ENCODE assay signal across 8 mouse cellular contexts in the genomic region with DNA sequence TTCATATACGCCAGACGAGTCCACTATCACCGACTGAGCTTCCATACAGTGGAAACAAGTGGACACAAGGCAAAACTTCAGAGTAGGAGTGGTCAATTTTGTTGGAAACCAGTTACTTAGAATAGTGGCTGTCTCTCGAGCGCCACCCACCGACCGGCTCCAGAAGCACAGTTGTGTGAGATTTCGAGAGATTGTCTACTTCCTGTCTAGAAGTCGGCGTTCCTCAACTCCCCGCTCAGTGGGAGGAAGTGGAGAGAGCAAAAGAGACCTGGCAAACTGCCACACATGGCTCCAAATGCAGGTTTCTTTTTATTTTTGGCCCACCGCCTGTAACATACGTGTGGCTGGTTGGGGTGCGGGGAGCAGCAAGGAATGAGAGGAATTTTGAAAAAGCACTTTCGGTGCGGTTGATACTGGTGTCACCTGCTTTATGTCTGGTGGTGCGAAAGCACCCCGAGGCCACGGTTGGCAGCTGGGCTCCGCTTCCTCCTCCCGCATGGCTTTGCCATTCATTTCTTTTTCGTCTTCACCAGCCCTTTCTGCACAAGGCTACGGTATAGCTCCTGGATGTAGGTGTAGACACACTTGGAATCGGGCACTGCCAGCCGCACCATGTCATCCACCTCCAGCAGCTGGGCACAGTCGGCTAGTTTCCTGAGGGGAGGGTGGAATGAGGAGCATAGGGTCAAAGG. TPM values are rescaled to one million over a fixed set of nuclear protein-coding genes. Genes with fewer than 3 reads are reported as not detected.
A peak's percentile ranks its signal among the peaks of the same experiment; 100 is the strongest.
DNase-seq lines count a peak whose midpoint lies in the region; ATAC-seq lines count a peak whose summit lies in the region.

No protein-coding gene starts in this region.

- ATAC-seq in hindbrain, embryonic 15.5 days (ENCODE audit: low FRiP score, low read depth), result peak; percentile 68

- H3K9me3 ChIP-seq in hindbrain, embryonic 15.5 days, result no peaks in the 10 kb centered on the region

- no peaks in the 10 kb centered on the region for H3K36me3 ChIP-seq in hindbrain, embryonic 15.5 days

- 0 out of 2 replicates have a peak overlapping the region, but pooled peaks have one; percentile 4 for H3K27ac ChIP-seq in hindbrain, embryonic 15.5 days (replicated peaks)

- H3K4me2 ChIP-seq in hindbrain, embryonic 15.5 days, result peak overlapping the region; percentile 56

- H3K27me3 ChIP-seq in hindbrain, embryonic 15.5 days, result no peaks in the 10 kb centered on the region

- DNase-seq in R1 (ENCODE audit: low read depth, low spot score), result peak; percentile 91
- DNase-seq in cerebellum, postnatal 36 days, result peak; percentile 77
- peak; percentile 86 for DNase-seq in gastrocnemius, adult 18-20 months (ENCODE audit: low spot score)
- DNase-seq in layer of hippocampus, postnatal 36 days, result peak; percentile 76 to 77
- peak; percentile 88 for DNase-seq in lung, postnatal 14 days
- DNase-seq in ovary, postnatal 36 days (ENCODE audit: low spot score), result peak; percentile 82
- peak; percentile 82 for DNase-seq in thymus, postnatal 14 days

- peak overlapping the region; percentile 21 for H3K4me3 ChIP-seq in hindbrain, embryonic 15.5 days

- WGBS in hindbrain, embryonic 15.5 days, result 36% methylated on average over 26 of the region's 26 CpGs

- 0 out of 2 replicates have a peak overlapping the region, but pooled peaks have one; percentile 10 for H3K9ac ChIP-seq in hindbrain, embryonic 15.5 days

- H3K4me1 ChIP-seq in hindbrain, embryonic 15.5 days (replicated peaks), result peaks cover 5% of the 10 kb centered on the region; the same call in 1 of the 2 replicates

RNA-seq across cellular contexts. Expression of a gene that starts 11.4 kb away (rescaled TPM):
- total RNA-seq in gastrocnemius, adult 18-20 months (2021), result 100 to 1,000 TPM; 104 to 119 TPM
- polyA plus RNA-seq in hindbrain, embryonic 15.5 days (2015; fragmentation: Nextera tagmentation; extraction: Ambion mirVana), result not detected in 2 replicates
- not detected for total RNA-seq in layer of hippocampus, postnatal 36 days (2021)

RNA-seq across cellular contexts. Expression of a gene that starts 12.4 kb away (rescaled TPM):
- 1 to 10 TPM; 2.9 to 3.7 TPM for total RNA-seq in gastrocnemius, adult 18-20 months (2021)
- polyA plus RNA-seq in hindbrain, embryonic 15.5 days (2015; fragmentation: Nextera tagmentation; extraction: Ambion mirVana), result 23.2 and 26.7 TPM in 2 replicates
- 1 to 10 TPM; 4.2 to 4.3 TPM for total RNA-seq in layer of hippocampus, postnatal 36 days (2021)

RNA-seq across cellular contexts. Expression of a gene that starts 15.8 kb away (rescaled TPM):
- 10 to 100 TPM; 38.2 to 57.8 TPM for total RNA-seq in gastrocnemius, adult 18-20 months (2021)
- polyA plus RNA-seq in hindbrain, embryonic 15.5 days (2015; fragmentation: Nextera tagmentation; extraction: Ambion mirVana), result 73.4 and 75.2 TPM in 2 replicates
- total RNA-seq in layer of hippocampus, postnatal 36 days (2021), result 10 to 100 TPM; 45.0 to 48.7 TPM

RNA-seq across cellular contexts. Expression of a gene that starts 27.6 kb away (rescaled TPM):
- total RNA-seq in gastrocnemius, adult 18-20 months (2021), result 10 to 100 TPM; 11.0 to 12.7 TPM
- 2.3 and 2.4 TPM in 2 replicates for polyA plus RNA-seq in hindbrain, embryonic 15.5 days (2015; fragmentation: Nextera tagmentation; extraction: Ambion mirVana)
- total RNA-seq in layer of hippocampus, postnatal 36 days (2021), result 1 to 10 TPM in 1 of 2 experiments, under 1 TPM in 1; 0.48 to 1.2 TPM

RNA-seq across cellular contexts. Expression of a gene that starts 35.8 kb away (rescaled TPM):
- total RNA-seq in gastrocnemius, adult 18-20 months (2021), result 10 to 100 TPM; 50.8 to 72.0 TPM
- polyA plus RNA-seq in hindbrain, embryonic 15.5 days (2015; fragmentation: Nextera tagmentation; extraction: Ambion mirVana), result 39.5 and 47.3 TPM in 2 replicates
- total RNA-seq in layer of hippocampus, postnatal 36 days (2021), result 1 to 10 TPM; 5.5 to 7.5 TPM

Comparison
In these comparisons a context has a peak if more than half of its experiments do, and no peak if none do; other contexts are left out.
1. Peak in every context shown above with its lines: DNase-seq, ATAC-seq, H3K4me3 ChIP-seq and H3K27ac ChIP-seq.
2. RNA of a gene that starts 11.4 kb away (total RNA-seq): 104 to 119 TPM in gastrocnemius, adult 18-20 months; not detected in layer of hippocampus, postnatal 36 days; every median in the first group is over 100 times any median in the second.